Mouse (Mus musculus) liver, embryonic 14.5 days (tissue): ENCODE measurements around the gene Hal. TPM values are rescaled to one million over a fixed set of nuclear protein-coding genes. Genes with fewer than 3 reads are reported as not detected.

ENCODE experiments used
- ATAC-seq: fragments of 200-750 bp; cut with Nextera tagmentation; 2 replicates; pipeline ENCODE4 v1.8.0; 2017; ENCODE audit warnings: moderate number of reproducible peaks, mild to moderate bottlenecking, moderate library complexity; ENCODE audit not compliant: insufficient read depth
- DNase-seq, 3 experiments: peaks; one replicate each; pipeline ENCODE4 v3.0.0-alpha.2; 2012 to 2013; ENCODE audit warnings: low read depth in 3 of 3, low spot score in 3 of 3
- H3K27ac ChIP-seq: fragments of 300-500 bp; sonication (generic); 2 replicates; pipeline ENCODE4 v1.5.1; 2014; ENCODE audit warnings: moderate library complexity, mild to moderate bottlenecking, control low read depth, inconsistent platforms
- H3K27me3 ChIP-seq: fragments of 300-500 bp; sonication (generic); 2 replicates; pipeline ENCODE4 v1.6.1; 2014; ENCODE audit warnings: mild to moderate bottlenecking, low read length, moderate library complexity; ENCODE audit not compliant: control insufficient read depth, insufficient read depth
- H3K36me3 ChIP-seq: fragments of 300-500 bp; sonication (generic); replicated peaks from 2 replicates; pipeline ENCODE4 v1.6.1; 2014; ENCODE audit warnings: low read depth; ENCODE audit not compliant: control insufficient read depth, insufficient read depth
- H3K4me1 ChIP-seq, 2 experiments: fragments of 200-500 bp in 1 of 2; fragments of 300-500 bp in 1 of 2; sonication (generic) in 1 of 2; replicated peaks; 2 replicates each; pipeline ENCODE4 v1.6.1; 2012 to 2014; ENCODE audit warnings: antibody characterized with exemption in 1 of 2, inconsistent platforms in 1 of 2, low read length in 1 of 2; ENCODE audit not compliant: control insufficient read depth in 2 of 2, insufficient read depth in 2 of 2
- H3K4me2 ChIP-seq: fragments of 300-500 bp; sonication (generic); 2 replicates; pipeline ENCODE4 v1.6.1; 2014; ENCODE audit warnings: low read depth, mild to moderate bottlenecking, control low read depth, moderate library complexity
- H3K4me3 ChIP-seq, 2 experiments: fragments of 200-500 bp in 1 of 2; fragments of 300-500 bp in 1 of 2; sonication (generic) in 1 of 2; 2 replicates each; pipeline ENCODE4 v1.5.1; 2012 to 2014; ENCODE audit warnings: low read depth in 2 of 2, low read length in 2 of 2, mild to moderate bottlenecking in 2 of 2, control low read depth in 1 of 2, inconsistent platforms in 1 of 2, moderate library complexity in 1 of 2; ENCODE audit not compliant: insufficient read depth in 1 of 2
- H3K9ac ChIP-seq: fragments of 300-500 bp; sonication (generic); replicated peaks from 2 replicates; pipeline ENCODE4 v1.6.1; 2014; ENCODE audit warnings: mild to moderate bottlenecking, control low read depth, moderate library complexity
- H3K9me3 ChIP-seq: fragments of 300-500 bp; sonication (generic); 2 replicates; pipeline ENCODE4 v1.6.1; 2016; ENCODE audit warnings: low read length, mixed read lengths; ENCODE audit not compliant: control insufficient read depth
- CTCF ChIP-seq: IDR thresholded peaks from 2 replicates; pipeline ENCODE4 v1.5.1; 2016; ENCODE audit warnings: antibody characterized with exemption, low read depth, control low read depth
- EP300 ChIP-seq: IDR thresholded peaks from 2 replicates; pipeline ENCODE4 v1.6.1; 2016; ENCODE audit warnings: antibody characterized with exemption, low read depth
- WGBS: fragments of 180-500 bp; shearing (Covaris S2); extraction: QIAGEN DNeasy Blood & Tissue Kit; methylation state at CpG from one replicate; pipeline ENCODE4 v1.1.7; 2014; ENCODE audit not compliant: insufficient replicate concordance; 5-methylcytosine and 5-hydroxymethylcytosine counted together
- polyA plus RNA-seq, 2 experiments: library from polyadenylated mRNA; depleted of rRNA in 1 of 2; stranded (reverse) in 1 of 2; unstranded in 1 of 2; fragments of >200 nt; fragmentation: Nextera tagmentation in 1 of 2; extraction: Ambion mirVana in 1 of 2; gene quantifications; 2 replicates each; pipeline versions ENCODE4 v1.2.1 to v1.2.3; 2012 to 2014

Gene Hal
- polyA plus RNA-seq, 2 experiments = 2.1 to 4.7 TPM

- Histone ChIP-seq H3K27me3 (no peaks in the 10 kb centered on the region), H3K4me2 (no peak overlapping the region), H3K9ac (no peak overlapping the region), H3K4me3 (no peak overlapping the region), H3K4me1 (peaks cover 4% of the 10 kb centered on the region in 2 experiments; a peak in 3 of 4 replicates), H3K36me3 (peaks cover 21% of the 10 kb centered on the region), H3K9me3 (no peaks in the 10 kb centered on the region), H3K27ac (no peak overlapping the region)
- ATAC-seq (no peak), DNase-seq (no peak)
- WGBS = 82% methylated on average over 3 of the region's 3 CpGs
- TF ChIP-seq EP300 = no peak
- TF ChIP-seq CTCF = no peak
These were observed 20.8 kb upstream of the Hal start for GRCm38 (mm10) chr10:93467791-93468190.

- no peak overlapping the region for H3K27ac ChIP-seq
- H3K27me3 ChIP-seq = no peaks in the 10 kb centered on the region
- H3K9me3 ChIP-seq = no peaks in the 10 kb centered on the region
- peaks cover 4% of the 10 kb centered on the region in 2 experiments; a peak in 3 of 4 replicates for H3K4me1 ChIP-seq
- H3K9ac ChIP-seq = no peak overlapping the region
- ATAC-seq (peak; percentile 31; the same call in 1 of the 2 replicates), DNase-seq (peak; percentile 47 to 51 (median 50))
- peaks cover 29% of the 10 kb centered on the region for H3K36me3 ChIP-seq
- 56% methylated on average over 11 of the region's 11 CpGs for WGBS
- no peak overlapping the region for H3K4me2 ChIP-seq
- H3K4me3 ChIP-seq = no peak overlapping the region
- TF ChIP-seq EP300 (no peak), CTCF (peak; percentile 93)
These were observed 17.2 kb upstream of the Hal start for GRCm38 (mm10) chr10:93471415-93471814.

- Histone ChIP-seq H3K36me3 (peaks cover 5% of the 10 kb centered on the region), H3K27me3 (no peaks in the 10 kb centered on the region), H3K27ac (no peak overlapping the region), H3K4me3 (no peak overlapping the region), H3K4me2 (no peak overlapping the region), H3K9ac (no peak overlapping the region), H3K9me3 (no peaks in the 10 kb centered on the region), H3K4me1 (peaks cover 0 to 9% of the 10 kb centered on the region in 2 experiments; a peak in 2 of 4 replicates)
- 85% methylated on average over 8 of the region's 8 CpGs for WGBS
- TF ChIP-seq EP300 (no peak), CTCF (no peak)
- ATAC-seq (no peak), DNase-seq (no peak)
These were observed 4.1 kb upstream of the Hal start for GRCm38 (mm10) chr10:93484511-93484910.

GRCm38 (mm10) chr10:93485055-93485691 is 3.4 kb upstream of the Hal start:
- H3K27ac ChIP-seq = no peak overlapping the region
- TF ChIP-seq CTCF = peak; percentile 87
- no peak for TF ChIP-seq EP300
- H3K27me3 ChIP-seq = no peaks in the 10 kb centered on the region
- ATAC-seq (peak; percentile 58), DNase-seq (peak in 2 of 3 experiments; percentile 10 to 22)
- H3K4me3 ChIP-seq = no peak overlapping the region
- WGBS = 64% methylated on average over 8 of the region's 8 CpGs
- H3K36me3 ChIP-seq = peaks cover 5% of the 10 kb centered on the region
- H3K9ac ChIP-seq = no peak overlapping the region
- peaks cover 0 to 9% of the 10 kb centered on the region in 2 experiments; a peak in 2 of 4 replicates for H3K4me1 ChIP-seq
- no peaks in the 10 kb centered on the region for H3K9me3 ChIP-seq
- H3K4me2 ChIP-seq = no peak overlapping the region

GRCm38 (mm10) chr10:93486622-93487021 is 1.9 kb upstream of the Hal start:
- TF ChIP-seq CTCF = peak; percentile 67
- TF ChIP-seq EP300 = no peak
- no peak overlapping the region for H3K9ac ChIP-seq
- H3K36me3 ChIP-seq = peaks cover 5% of the 10 kb centered on the region
- H3K9me3 ChIP-seq = no peaks in the 10 kb centered on the region
- H3K27ac ChIP-seq = no peak overlapping the region
- no peak overlapping the region for H3K4me3 ChIP-seq
- ATAC-seq (no peak), DNase-seq (peak in 1 of 3 experiments; percentile 22)
- 22% methylated on average over 4 of the region's 4 CpGs for WGBS
- peaks cover 0 to 9% of the 10 kb centered on the region in 2 experiments; a peak in 2 of 4 replicates for H3K4me1 ChIP-seq
- H3K4me2 ChIP-seq = no peak overlapping the region
- no peaks in the 10 kb centered on the region for H3K27me3 ChIP-seq
